Mouse (Mus musculus): ENCODE measurements around the gene Cacna1d. TPM values are rescaled to one million over a fixed set of nuclear protein-coding genes. Genes with fewer than 3 reads are reported as not detected.

The Cacna1d gene
- total RNA-seq, 2 experiments from 2014 or later: 0.27 to 0.64 TPM

GRCm38 (mm10) chr14:30367074-30367473 lies 124.2 kb downstream of the Cacna1d start:
- DNase-seq: no peak

DNA sequence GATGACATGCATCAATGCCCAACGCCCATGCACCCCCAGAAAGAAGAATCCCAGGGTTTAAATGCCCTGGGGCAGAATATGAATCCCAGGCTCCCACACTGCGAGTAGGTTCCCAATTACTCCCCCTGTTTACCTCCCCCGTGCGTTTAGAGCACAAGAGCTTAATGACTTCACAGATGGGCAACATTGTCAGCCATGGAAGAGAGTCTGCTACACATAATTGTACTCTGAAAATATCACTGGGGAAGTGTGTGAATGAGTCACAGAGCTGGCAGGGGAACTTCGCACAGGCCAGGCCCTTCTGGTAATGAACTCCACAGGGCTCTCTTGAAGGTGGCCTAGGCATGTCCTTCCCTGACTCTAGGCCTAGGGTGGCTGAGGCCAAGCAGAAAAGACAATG lies 125.4 kb downstream of the Cacna1d start:
- DNase-seq: no peak

DNA sequence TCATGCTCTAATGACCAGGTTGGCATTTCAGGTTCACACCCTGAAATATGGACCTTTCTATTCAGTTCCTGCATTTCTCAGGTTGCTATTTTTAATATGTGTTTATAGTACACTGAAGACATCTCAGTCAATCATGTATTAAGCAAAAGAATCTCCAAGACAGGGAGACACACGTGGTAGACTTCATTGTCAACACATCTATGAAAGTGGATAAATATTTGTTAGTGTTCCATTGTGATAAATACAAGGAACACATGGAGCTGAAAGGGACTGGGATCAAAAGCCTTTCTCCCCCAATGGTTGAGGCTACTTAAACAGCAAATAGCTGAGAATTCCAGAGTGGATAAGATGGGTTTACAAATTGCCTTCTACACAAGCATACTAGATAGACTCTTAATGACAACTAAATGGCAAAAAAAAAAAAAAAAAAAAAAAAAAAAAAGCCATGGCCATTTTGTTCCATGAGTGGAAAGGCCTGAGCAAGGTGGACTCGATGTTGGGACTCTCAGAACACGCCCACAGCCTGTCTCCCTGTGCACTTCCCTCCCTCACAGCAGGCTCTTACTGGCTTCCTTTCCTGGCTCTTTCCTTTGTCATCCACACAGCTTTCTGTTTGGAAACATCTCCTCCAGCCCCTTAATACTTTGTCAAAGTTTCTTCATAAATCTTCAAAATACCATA lies 127.6 kb downstream of the Cacna1d start:
- DNase-seq: no peak

DNA sequence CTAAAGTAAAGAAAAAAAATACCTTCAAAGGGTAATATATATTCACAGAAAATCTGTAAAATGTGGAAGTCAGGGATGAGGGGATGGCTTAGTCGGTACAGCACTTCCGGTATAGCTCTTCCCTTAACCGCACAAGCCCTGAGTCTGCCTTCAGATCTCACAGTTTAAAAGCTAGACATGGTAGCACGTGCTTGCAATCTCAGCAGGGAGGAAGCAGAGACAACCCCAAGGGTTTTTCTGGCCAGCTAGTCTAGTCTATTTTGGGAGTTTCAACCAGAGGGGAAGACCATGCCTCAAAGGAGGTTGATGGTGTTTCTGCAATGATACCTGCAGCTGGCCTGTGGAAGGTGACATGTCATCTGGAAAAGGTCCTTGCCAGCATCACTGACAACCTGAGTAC lies 128.9 kb downstream of the Cacna1d start:
- no peak for DNase-seq

- no peak for DNase-seq
Measured at GRCm38 (mm10) chr14:30360478-30360877, 130.8 kb downstream of the Cacna1d start.

- no peak for DNase-seq
Measured at GRCm38 (mm10) chr14:30360004-30360403, 131.3 kb downstream of the Cacna1d start.

GRCm38 (mm10) chr14:30358028-30358427 lies 133.2 kb downstream of the Cacna1d start:
- no peak for DNase-seq

DNA sequence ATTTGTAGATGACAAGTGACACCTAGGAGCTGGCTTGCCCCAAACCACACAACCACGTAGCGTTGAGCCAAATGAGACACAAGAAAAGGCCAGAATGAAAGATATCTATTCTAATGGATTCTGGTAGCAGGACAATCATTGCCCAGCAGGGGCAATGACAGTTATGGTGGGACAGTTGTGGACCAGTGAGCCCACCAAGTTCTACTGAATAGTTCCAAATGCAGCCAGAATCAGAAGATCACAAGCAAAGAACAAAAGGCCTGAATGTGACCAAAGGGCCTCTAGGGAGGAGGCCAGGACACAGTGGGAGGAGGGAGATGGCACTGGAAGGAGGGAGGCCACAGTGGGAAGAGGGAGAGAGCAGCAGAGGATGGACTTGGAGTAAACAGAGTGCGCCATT lies 134.8 kb downstream of the Cacna1d start:
- no peak for DNase-seq

- no peak for DNase-seq
Measured at GRCm38 (mm10) chr14:30354761-30355160, 136.5 kb downstream of the Cacna1d start.

- DNase-seq: no peak
Measured at GRCm38 (mm10) chr14:30354127-30354463, 137.2 kb downstream of the Cacna1d start.

DNA sequence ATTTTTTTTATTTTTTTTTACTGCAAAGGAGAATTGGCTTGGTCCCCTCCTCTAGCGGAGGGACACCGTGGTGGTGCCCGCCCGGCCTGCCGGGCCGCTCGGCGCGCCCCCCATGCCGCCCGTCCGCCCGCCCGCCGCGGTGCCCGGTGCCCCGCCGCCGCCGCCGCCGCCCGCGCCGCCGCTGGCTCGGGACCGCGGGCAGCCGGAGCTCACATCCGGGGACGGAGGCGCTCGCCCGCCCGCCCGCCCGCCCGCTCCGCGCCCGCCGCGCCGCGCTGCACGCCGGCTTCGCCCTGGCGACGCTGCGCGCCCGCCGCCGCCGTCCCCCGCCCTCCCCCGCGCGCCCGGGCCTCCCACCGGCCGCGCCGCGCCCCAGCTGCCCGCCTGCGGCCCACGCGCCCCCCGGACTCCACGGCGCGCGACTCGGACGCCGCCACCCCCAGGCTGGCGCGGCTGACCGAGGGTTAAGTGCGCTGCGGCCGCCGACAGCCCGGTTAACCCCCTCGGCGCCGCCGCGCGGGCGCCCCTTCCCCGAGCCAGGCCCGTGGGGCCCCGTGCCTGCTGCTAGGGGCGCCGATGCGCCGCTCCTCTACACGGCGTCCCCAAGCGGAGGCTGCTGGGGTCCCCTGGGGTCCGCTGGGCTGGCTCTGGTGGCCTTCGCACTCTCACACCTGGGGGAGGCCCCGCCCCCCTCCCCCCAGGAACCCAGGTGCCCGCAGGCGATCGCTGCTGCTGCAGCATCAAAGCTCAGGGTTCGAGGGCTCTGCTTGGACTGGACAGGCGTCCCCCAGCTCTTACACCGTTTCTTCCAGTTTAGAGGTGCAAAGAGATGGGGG lies 137.7 kb downstream of the Cacna1d start:
- no peak for DNase-seq

DNA sequence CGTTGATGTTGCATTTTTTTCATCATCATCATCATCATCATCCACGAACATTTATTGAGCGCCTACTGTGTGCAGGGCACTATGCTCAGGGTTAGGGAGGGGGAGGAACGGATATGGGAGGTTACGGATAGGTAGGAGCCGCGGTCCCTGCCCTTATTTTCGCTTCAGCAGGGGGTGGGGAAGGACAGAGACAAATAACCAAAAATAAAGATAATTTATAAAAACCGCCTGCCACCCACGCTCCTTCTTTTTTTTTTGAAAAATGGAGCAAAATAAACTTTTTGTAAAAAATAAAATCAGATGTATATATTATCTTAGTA lies 138.3 kb downstream of the Cacna1d start:
- no peak for DNase-seq

- no peak for DNase-seq
Measured at GRCm38 (mm10) chr14:30352061-30352950, 138.9 kb downstream of the Cacna1d start.

DNA sequence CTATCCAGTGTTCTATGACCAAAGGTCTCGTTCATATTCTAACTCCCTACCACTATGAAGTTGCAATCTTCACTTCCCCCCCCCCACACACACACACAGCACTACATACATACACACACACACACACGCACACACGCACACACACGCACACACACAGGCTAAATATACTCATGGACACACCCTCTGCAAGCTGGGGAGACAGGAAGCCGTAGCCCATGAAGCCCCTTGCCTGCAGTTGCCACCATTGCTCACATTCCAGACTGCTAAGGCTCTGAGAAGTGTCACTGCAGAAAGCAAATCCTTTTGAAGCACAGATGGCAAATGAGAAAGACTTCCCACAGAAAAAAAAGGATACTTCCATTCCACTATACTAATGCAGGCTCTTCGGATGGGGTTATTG lies 141.0 kb downstream of the Cacna1d start:
- DNase-seq: no peak

GRCm38 (mm10) chr14:30344948-30345865 lies 146.0 kb downstream of the Cacna1d start:
- no peak for DNase-seq

DNA sequence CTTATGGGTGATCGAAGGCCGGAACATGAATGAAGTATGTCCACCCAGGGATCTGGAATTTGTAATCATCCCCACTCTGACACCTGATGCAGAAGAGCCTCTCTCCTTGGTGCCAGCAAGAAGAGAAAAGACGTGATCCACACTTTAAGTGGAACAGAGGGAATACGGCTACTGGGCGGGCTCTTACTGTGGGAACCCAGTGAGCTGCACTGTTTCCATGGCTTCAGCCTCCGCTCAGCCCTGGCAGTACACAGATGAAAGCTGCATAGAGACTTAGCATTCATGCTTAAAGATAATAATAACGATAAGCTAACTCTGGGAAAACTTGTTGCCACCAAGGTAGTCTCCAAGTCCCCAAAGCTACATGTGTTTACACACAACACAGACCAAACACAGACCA lies 147.5 kb downstream of the Cacna1d start:
- no peak for DNase-seq

- DNase-seq: no peak
Measured at GRCm38 (mm10) chr14:30341825-30342590, 149.2 kb downstream of the Cacna1d start.

GRCm38 (mm10) chr14:30340140-30340539 lies 151.1 kb downstream of the Cacna1d start:
- DNase-seq: no peak

GRCm38 (mm10) chr14:30331856-30332255 lies 159.4 kb downstream of the Cacna1d start:
- DNase-seq: no peak

- no peak for DNase-seq
Measured at GRCm38 (mm10) chr14:30330416-30331181, 160.7 kb downstream of the Cacna1d start.

All from gastrocnemius, postnatal 25 days (tissue).